Mouse (Mus musculus): ENCODE measurements around the gene Lrrk2.
"Not testable (repeated sequence)": the region's sequence is repeated elsewhere in the genome, so short reads cannot be mapped to it uniquely, and the experiment has no call there.

Gene Lrrk2

GRCm38 (mm10) chr15:91806463-91806862 is 133.5 kb downstream of the Lrrk2 start:
- no peak for DNase-seq (ENCODE audit: low spot score)

GRCm38 (mm10) chr15:91835319-91835718 is 162.3 kb downstream of the Lrrk2 start:
- DNase-seq (ENCODE audit: low spot score) = no peak

- DNase-seq (ENCODE audit: low spot score) = no peak
Observed at GRCm38 (mm10) chr15:91837965-91838364, 165.0 kb downstream of the Lrrk2 start, which contains the start of gene Smgc. Smgc (plus strand) TSS chr15:91838265.

GRCm38 (mm10) chr15:91864130-91864529 is 191.2 kb downstream of the Lrrk2 start:
- DNase-seq (ENCODE audit: low spot score) = not testable (repeated sequence)
